Mouse (Mus musculus): ENCODE measurements around the gene Cypt2.

Gene Cypt2

DNA sequence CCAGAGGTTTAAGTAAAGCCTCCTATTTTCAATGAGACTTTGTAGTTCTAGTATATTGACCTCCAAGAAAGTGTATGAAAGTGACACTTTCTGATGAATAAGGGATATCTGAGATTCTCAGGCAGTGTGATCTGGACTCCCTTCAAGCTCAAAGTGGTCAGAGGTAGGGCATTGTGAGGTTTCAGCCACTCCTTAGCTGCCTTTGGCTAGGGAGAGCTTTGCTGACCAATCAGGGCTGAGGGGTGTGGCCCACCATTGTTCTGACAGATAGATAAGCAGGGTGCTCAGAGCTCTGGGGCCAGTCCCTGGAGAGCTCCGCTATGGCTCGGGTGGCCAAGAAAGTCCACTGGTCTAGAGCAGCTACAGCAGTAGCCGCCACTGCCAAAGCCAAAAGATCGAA, at the start of gene Cypt2:
Cypt2 (plus strand) TSS at position 301 of the 400 bp plus-strand sequence.
- peak; percentile 0 for DNase-seq

DNA sequence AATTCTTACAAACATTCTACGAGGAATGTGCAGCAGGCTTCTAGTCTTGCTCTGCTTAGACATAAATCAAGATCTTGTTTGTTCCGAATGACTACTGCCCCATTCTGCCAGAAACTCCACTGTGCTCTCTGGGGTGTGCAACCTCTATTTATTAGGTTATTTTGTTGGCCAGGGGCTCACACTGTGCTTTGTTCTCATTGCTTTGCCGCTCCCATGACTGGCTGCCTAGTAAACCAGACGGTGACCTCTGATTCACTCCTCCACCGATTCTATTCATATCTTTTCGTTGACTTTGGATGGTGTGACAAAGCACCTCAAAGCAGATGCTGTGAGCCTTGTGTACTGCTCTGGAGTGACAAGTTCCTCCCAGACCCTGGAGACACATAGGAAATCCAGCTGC, 46.7 kb downstream of the Cypt2 start:
- no peak for DNase-seq

Measured in kidney, postnatal 14 days (tissue).